Mouse (Mus musculus) ES-E14 (cell line): ENCODE measurements around the gene Col25a1. TPM values are rescaled to one million over a fixed set of nuclear protein-coding genes. Genes with fewer than 3 reads are reported as not detected.

Experiments used
- DNase-seq: peaks from one replicate; pipeline ENCODE4 v3.0.0-alpha.2; 2013; ENCODE audit warnings: low read depth, low spot score
- H3K27ac ChIP-seq: 2 replicates; pipeline ENCODE4 v1.5.1; 2012; ENCODE audit warnings: low read depth, mild to moderate bottlenecking, low read length, moderate library complexity, mixed read lengths; ENCODE audit not compliant: poor library complexity, insufficient read depth, severe bottlenecking
- H3K36me3 ChIP-seq: 2 replicates; pipeline ENCODE4 v1.6.1; 2012; ENCODE audit warnings: mild to moderate bottlenecking, low read length, moderate library complexity, mixed read lengths; ENCODE audit not compliant: control insufficient read depth, poor library complexity, insufficient read depth, severe bottlenecking
- H3K4me1 ChIP-seq, 2 experiments: fragments of 150-350 bp in 1 of 2; sonication (generic) in 1 of 2; 2 replicates each; pipeline ENCODE4 v1.6.1; 2012; ENCODE audit warnings: low read length in 2 of 2, mild to moderate bottlenecking in 1 of 2, mixed read lengths in 1 of 2; ENCODE audit not compliant: control insufficient read depth in 2 of 2, insufficient read depth in 2 of 2, poor library complexity in 1 of 2
- H3K4me3 ChIP-seq, 2 experiments: fragments of 150-350 bp in 1 of 2; sonication (generic) in 1 of 2; 2 replicates each; pipeline ENCODE4 v1.5.1; 2012; ENCODE audit warnings: low read length in 2 of 2, low read depth in 1 of 2, mild to moderate bottlenecking in 1 of 2, mixed read lengths in 1 of 2; ENCODE audit not compliant: insufficient read depth in 1 of 2, poor library complexity in 1 of 2, severe bottlenecking in 1 of 2
- H3K9ac ChIP-seq: 2 replicates; pipeline ENCODE4 v1.6.1; 2012; ENCODE audit warnings: low read depth, mild to moderate bottlenecking, low read length, mixed read lengths; ENCODE audit not compliant: poor library complexity, insufficient read depth, severe bottlenecking
- H3K9me3 ChIP-seq: fragments of 150-350 bp; sonication (generic); 2 replicates; pipeline ENCODE4 v1.6.1; 2012; ENCODE audit warnings: low read depth, mild to moderate bottlenecking, low read length; ENCODE audit not compliant: control insufficient read depth, insufficient read depth
- CHD2 ChIP-seq: IDR thresholded peaks from 2 replicates; pipeline ENCODE4 v1.6.1; 2014; ENCODE audit warnings: mild to moderate bottlenecking, low read depth, low read length, inconsistent platforms
- HCFC1 ChIP-seq: IDR thresholded peaks from 2 replicates; pipeline ENCODE4 v1.6.1; 2012; ENCODE audit warnings: low read length, inconsistent platforms, borderline replicate concordance; ENCODE audit not compliant: insufficient read depth
- MAFK ChIP-seq: IDR thresholded peaks from 2 replicates; pipeline ENCODE4 v1.6.1; 2014; ENCODE audit warnings: mild to moderate bottlenecking, low read depth, low read length, inconsistent platforms; ENCODE audit not compliant: insufficient read depth
- ZC3H11A ChIP-seq: IDR thresholded peaks from 2 replicates; pipeline ENCODE4 v1.6.1; 2012; ENCODE audit warnings: low read depth, mild to moderate bottlenecking, inconsistent platforms, low read length, borderline replicate concordance
- ZNF384 ChIP-seq: IDR thresholded peaks from 2 replicates; pipeline ENCODE4 v1.6.1; 2012; ENCODE audit warnings: low read depth, low read length, inconsistent platforms
- in situ Hi-C, 2 experiments: fragments of 600-800 bp; cut with MboI; formaldehyde crosslinking; loops; one replicate each; pipeline ENCODE4 v1.15.1; 2025; ENCODE audit warnings: low sequenced_read_pairs in 2 of 2, inconsistent platforms in 1 of 2; ENCODE audit not compliant: unreplicated experiment in 2 of 2
- total RNA-seq: library from RNA; depleted of rRNA; stranded (reverse); fragments of 300-350 nt; gene quantifications from 2 replicates; pipeline ENCODE4 v1.2.3, GENCODE M21; 2012

Col25a1 gene
- total RNA-seq, 1 experiment = 0.45 TPM

GRCm38 (mm10) chr3:130541541-130541940, 410.2 kb downstream of the Col25a1 start:
- Histone ChIP-seq H3K9ac (no peak overlapping the region), H3K36me3 (no peaks in the 10 kb centered on the region), H3K4me3 (no peak overlapping the region), H3K4me1 (no peaks in the 10 kb centered on the region), H3K27ac (no peak overlapping the region), H3K9me3 (no peaks in the 10 kb centered on the region)
- TF ChIP-seq CHD2 = no peak
- TF ChIP-seq ZNF384 = no peak
- TF ChIP-seq HCFC1 = no peak
- TF ChIP-seq MAFK = no peak
- no peak for TF ChIP-seq ZC3H11A
- DNase-seq = no peak
- in situ Hi-C loops = no loop called here

GRCm38 (mm10) chr3:130545995-130546394, 414.7 kb downstream of the Col25a1 start:
- in situ Hi-C loops = no loop called here
- no peak overlapping the region for H3K27ac ChIP-seq
- no peak overlapping the region for H3K9ac ChIP-seq
- no peak for TF ChIP-seq CHD2
- no peak for TF ChIP-seq ZNF384
- H3K4me3 ChIP-seq = no peak overlapping the region
- no peak for DNase-seq
- H3K9me3 ChIP-seq = no peaks in the 10 kb centered on the region
- no peaks in the 10 kb centered on the region for H3K36me3 ChIP-seq
- H3K4me1 ChIP-seq = no peaks in the 10 kb centered on the region

- Histone ChIP-seq H3K9ac (no peak overlapping the region), H3K4me3 (no peak overlapping the region), H3K36me3 (no peaks in the 10 kb centered on the region), H3K27ac (no peak overlapping the region), H3K9me3 (no peaks in the 10 kb centered on the region), H3K4me1 (no peaks in the 10 kb centered on the region)
- in situ Hi-C loops = no loop called here
- no peak for TF ChIP-seq ZC3H11A
- TF ChIP-seq ZNF384 = no peak
- no peak for TF ChIP-seq CHD2
- no peak for TF ChIP-seq HCFC1
- no peak for TF ChIP-seq MAFK
- DNase-seq = no peak
Measured at GRCm38 (mm10) chr3:130549066-130549465, 417.8 kb downstream of the Col25a1 start.

GRCm38 (mm10) chr3:130556263-130556662, 425.0 kb downstream of the Col25a1 start:
- in situ Hi-C loops = no loop called here
- no peaks in the 10 kb centered on the region for H3K36me3 ChIP-seq
- TF ChIP-seq ZC3H11A = no peak
- TF ChIP-seq CHD2 = no peak
- no peak for TF ChIP-seq ZNF384
- no peak overlapping the region for H3K4me3 ChIP-seq
- no peak overlapping the region for H3K27ac ChIP-seq
- H3K4me1 ChIP-seq = no peaks in the 10 kb centered on the region
- no peaks in the 10 kb centered on the region for H3K9me3 ChIP-seq
- no peak for DNase-seq
- H3K9ac ChIP-seq = no peak overlapping the region

DNA sequence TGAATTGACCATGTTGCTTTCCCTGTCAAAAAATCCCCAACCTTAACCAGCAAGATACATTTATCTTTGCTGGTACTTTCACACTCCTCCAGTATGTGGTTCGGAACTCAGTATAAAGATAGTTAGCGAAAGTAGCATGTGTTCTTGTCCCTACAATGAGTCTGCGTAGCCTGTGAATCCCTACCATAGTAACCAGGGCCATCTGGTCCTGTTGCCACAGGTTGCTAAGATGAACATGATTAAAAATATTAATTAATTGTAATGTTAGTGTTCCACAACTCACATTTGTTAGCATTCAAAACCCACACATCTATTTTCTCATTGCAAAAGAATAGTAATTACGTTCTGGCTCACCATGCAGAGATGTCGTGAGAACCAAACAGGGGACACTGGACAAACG, 434.3 kb downstream of the Col25a1 start:
- H3K4me1 ChIP-seq = no peaks in the 10 kb centered on the region
- DNase-seq = no peak
- no peaks in the 10 kb centered on the region for H3K9me3 ChIP-seq
- H3K9ac ChIP-seq = no peak overlapping the region
- no peak overlapping the region for H3K4me3 ChIP-seq
- no peak overlapping the region for H3K27ac ChIP-seq
- TF ChIP-seq CHD2 = no peak
- no peak for TF ChIP-seq ZNF384
- TF ChIP-seq MAFK = no peak
- no peak for TF ChIP-seq ZC3H11A
- no peak for TF ChIP-seq HCFC1
- H3K36me3 ChIP-seq = no peaks in the 10 kb centered on the region
- in situ Hi-C loops = no loop called here
